Mouse (Mus musculus) liver, embryonic 15.5 days (tissue): ENCODE measurements around the gene Bcl2l10. TPM values are rescaled to one million over a fixed set of nuclear protein-coding genes. Genes with fewer than 3 reads are reported as not detected.
"Not testable (repeated sequence)": the region's sequence is repeated elsewhere in the genome, so short reads cannot be mapped to it uniquely, and the experiment has no call there.

ENCODE experiments used
- ATAC-seq: fragments of 200-750 bp; cut with Nextera tagmentation; 2 replicates; pipeline ENCODE4 v1.8.0; 2017; ENCODE audit warnings: moderate number of reproducible peaks, mild to moderate bottlenecking, moderate library complexity; ENCODE audit not compliant: insufficient read depth
- H3K27ac ChIP-seq: fragments of 300-500 bp; sonication (generic); replicated peaks from 2 replicates; pipeline ENCODE4 v1.5.1; 2015; ENCODE audit warnings: mild to moderate bottlenecking, inconsistent platforms
- H3K27me3 ChIP-seq: fragments of 300-500 bp; sonication (generic); 2 replicates; pipeline ENCODE4 v1.6.1; 2015; ENCODE audit warnings: mild to moderate bottlenecking, inconsistent platforms
- H3K36me3 ChIP-seq: fragments of 300-500 bp; sonication (generic); replicated peaks from 2 replicates; pipeline ENCODE4 v1.6.1; 2015; ENCODE audit warnings: moderate library complexity, mild to moderate bottlenecking, inconsistent platforms
- H3K4me1 ChIP-seq: fragments of 300-500 bp; sonication (generic); replicated peaks from 2 replicates; pipeline ENCODE4 v1.6.1; 2015; ENCODE audit warnings: inconsistent platforms
- H3K4me2 ChIP-seq: fragments of 300-500 bp; sonication (generic); 2 replicates; pipeline ENCODE4 v1.6.1; 2015; ENCODE audit warnings: moderate library complexity, mild to moderate bottlenecking, inconsistent platforms
- H3K4me3 ChIP-seq: fragments of 300-500 bp; sonication (generic); replicated peaks from 2 replicates; pipeline ENCODE4 v1.5.1; 2015; ENCODE audit warnings: mild to moderate bottlenecking, inconsistent platforms
- H3K9ac ChIP-seq: fragments of 300-500 bp; sonication (generic); 2 replicates; pipeline ENCODE4 v1.6.1; 2015; ENCODE audit warnings: moderate library complexity, mild to moderate bottlenecking, inconsistent platforms
- H3K9me3 ChIP-seq: fragments of 300-500 bp; sonication (generic); replicated peaks from 2 replicates; pipeline ENCODE4 v1.6.1; 2016; ENCODE audit warnings: inconsistent platforms
- WGBS: fragments of 180-500 bp; shearing (Covaris S2); methylation state at CpG from one replicate; pipeline ENCODE4 v1.1.7; 2015; ENCODE audit warnings: mixed read lengths; ENCODE audit not compliant: insufficient replicate concordance; 5-methylcytosine and 5-hydroxymethylcytosine counted together
- polyA plus RNA-seq: library from polyadenylated mRNA; unstranded; fragments of >200 nt; fragmentation: Nextera tagmentation; extraction: Ambion mirVana; gene quantifications from 2 replicates; pipeline ENCODE4 v1.2.1, GENCODE M21; 2015

The Bcl2l10 gene
- polyA plus RNA-seq, 1 experiment from 2014 or later, result not detected

DNA sequence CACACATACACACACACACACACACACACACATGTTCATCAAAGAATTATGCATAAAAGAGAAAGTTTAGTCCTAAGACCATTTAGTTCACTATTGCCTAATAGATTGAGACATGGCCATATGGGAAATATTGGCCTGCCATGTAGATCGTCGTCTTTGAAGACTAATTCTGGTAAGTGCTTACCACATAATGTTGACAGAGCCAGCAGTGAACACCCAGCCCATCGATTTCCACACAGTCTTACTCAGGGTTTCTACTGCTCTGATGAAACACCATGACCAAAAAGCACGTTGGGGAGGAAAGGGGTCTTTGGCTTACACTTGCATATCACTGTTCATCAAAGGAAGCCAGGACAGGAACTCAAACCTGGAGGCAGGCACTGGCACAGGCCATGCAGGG lies 5.1 kb upstream of the Bcl2l10 start:
- Histone ChIP-seq H3K9ac (no peak overlapping the region), H3K4me2 (no peak overlapping the region), H3K4me1 (no peaks in the 10 kb centered on the region), H3K4me3 (no peak overlapping the region), H3K27ac (no peak overlapping the region), H3K9me3 (no peaks in the 10 kb centered on the region), H3K36me3 (no peaks in the 10 kb centered on the region), H3K27me3 (no peaks in the 10 kb centered on the region)
- WGBS, result 52% methylated on average over 4 of the region's 4 CpGs
- ATAC-seq, result no peak

DNA sequence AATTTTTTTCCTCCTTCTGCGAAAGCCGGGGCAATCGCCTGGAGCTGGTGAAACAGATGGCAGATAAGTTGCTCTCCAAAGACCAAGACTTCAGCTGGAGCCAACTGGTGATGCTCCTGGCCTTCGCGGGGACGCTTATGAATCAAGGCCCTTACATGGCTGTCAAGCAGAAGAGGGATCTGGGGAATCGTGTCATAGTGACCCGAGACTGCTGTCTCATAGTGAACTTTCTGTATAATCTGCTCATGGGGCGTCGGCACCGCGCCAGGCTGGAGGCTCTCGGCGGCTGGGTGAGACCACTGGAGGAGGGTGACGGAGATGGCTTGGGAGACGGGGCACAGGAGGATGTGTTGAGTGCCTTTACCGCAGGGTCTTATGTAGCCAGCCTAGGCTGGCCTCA lies 508 bp downstream of the Bcl2l10 start:
- Histone ChIP-seq H3K27me3 (no peaks in the 10 kb centered on the region), H3K4me1 (no peaks in the 10 kb centered on the region), H3K27ac (no peak overlapping the region), H3K9ac (no peak overlapping the region), H3K4me2 (no peak overlapping the region), H3K36me3 (no peaks in the 10 kb centered on the region), H3K4me3 (no peak overlapping the region), H3K9me3 (no peaks in the 10 kb centered on the region)
- 77% methylated on average over 17 of the region's 17 CpGs for WGBS
- no peak for ATAC-seq

DNA sequence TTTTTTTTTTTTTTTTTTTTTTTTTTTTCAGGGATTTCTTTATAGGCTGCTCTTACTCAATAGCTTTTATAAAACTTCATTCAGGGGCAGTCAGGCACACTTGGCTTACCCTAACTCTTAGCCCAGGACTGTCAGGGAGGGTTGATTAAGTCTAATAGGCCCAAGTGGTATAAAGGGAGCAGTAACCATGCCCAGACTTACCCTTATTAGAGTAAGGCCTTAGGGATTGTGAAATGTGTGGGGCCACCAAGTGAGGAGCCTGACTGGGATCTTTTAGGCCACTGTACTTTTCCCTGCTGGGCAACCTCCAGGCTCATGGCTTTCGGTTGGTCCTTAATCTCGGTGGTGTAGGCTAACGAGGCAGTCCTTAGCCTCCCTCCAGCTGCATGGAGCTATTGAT lies 1.1 kb downstream of the Bcl2l10 start:
- Histone ChIP-seq H3K9ac (no peak overlapping the region), H3K27me3 (no peaks in the 10 kb centered on the region), H3K4me3 (no peak overlapping the region), H3K27ac (no peak overlapping the region), H3K36me3 (no peaks in the 10 kb centered on the region), H3K4me1 (no peaks in the 10 kb centered on the region), H3K4me2 (no peak overlapping the region), H3K9me3 (no peaks in the 10 kb centered on the region)
- WGBS, result 64% methylated on average over 3 of the region's 3 CpGs
- no peak for ATAC-seq

DNA sequence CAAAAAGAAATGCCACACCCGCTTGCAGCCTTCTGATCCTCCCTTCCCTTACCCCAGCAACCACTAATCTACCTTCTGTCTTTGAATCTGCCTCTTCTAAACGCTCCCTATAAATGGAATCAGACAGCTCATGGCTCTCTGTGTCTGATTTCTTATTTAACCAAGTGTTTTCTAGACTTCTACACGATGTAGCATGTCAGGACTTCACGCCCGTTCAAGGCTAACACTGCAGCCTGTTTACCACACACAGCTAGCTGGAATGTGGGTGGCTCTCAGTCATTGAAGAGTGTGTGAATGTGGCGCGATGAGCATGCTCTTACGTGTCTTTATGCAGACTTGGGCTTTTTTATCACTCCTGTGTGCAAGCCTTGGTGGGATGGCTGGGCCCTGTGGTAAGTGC lies 5.5 kb downstream of the Bcl2l10 start:
- no peaks in the 10 kb centered on the region for H3K27me3 ChIP-seq
- H3K9ac ChIP-seq, result no peak overlapping the region
- H3K36me3 ChIP-seq, result no peaks in the 10 kb centered on the region
- WGBS, result 66% methylated on average over 8 of the region's 8 CpGs
- no peaks in the 10 kb centered on the region for H3K9me3 ChIP-seq
- no peaks in the 10 kb centered on the region for H3K4me1 ChIP-seq
- ATAC-seq, result no peak
- no peak overlapping the region for H3K27ac ChIP-seq
- H3K4me3 ChIP-seq, result no peak overlapping the region
- H3K4me2 ChIP-seq, result no peak overlapping the region

DNA sequence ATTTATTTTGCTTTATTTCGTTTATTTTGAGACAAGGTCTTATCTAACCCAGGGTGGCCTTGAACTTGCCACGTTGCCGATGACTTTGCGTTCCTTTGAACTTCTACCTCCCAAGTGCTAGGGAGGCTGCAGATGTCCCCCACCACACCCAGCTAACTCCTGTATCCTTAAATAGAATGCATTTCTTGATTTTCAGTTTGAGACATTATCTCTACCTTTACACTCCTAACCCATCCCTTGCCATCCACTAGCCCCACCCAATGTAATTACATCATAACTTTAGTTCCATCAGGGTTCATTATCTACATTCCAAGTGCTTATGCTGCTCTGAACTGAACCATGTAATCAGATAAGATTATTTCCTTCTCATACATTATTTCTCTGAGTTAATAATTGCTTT lies 8.2 kb downstream of the Bcl2l10 start:
- Histone ChIP-seq H3K4me3 (no peak overlapping the region), H3K9ac (no peak overlapping the region), H3K27me3 (no peaks in the 10 kb centered on the region), H3K36me3 (no peaks in the 10 kb centered on the region), H3K27ac (no peak overlapping the region), H3K4me2 (no peak overlapping the region), H3K4me1 (no peaks in the 10 kb centered on the region), H3K9me3 (no peaks in the 10 kb centered on the region)
- peak; percentile 42 for ATAC-seq
- 25% methylated on average over 4 of the region's 4 CpGs for whole genome bisulfite sequencing

DNA sequence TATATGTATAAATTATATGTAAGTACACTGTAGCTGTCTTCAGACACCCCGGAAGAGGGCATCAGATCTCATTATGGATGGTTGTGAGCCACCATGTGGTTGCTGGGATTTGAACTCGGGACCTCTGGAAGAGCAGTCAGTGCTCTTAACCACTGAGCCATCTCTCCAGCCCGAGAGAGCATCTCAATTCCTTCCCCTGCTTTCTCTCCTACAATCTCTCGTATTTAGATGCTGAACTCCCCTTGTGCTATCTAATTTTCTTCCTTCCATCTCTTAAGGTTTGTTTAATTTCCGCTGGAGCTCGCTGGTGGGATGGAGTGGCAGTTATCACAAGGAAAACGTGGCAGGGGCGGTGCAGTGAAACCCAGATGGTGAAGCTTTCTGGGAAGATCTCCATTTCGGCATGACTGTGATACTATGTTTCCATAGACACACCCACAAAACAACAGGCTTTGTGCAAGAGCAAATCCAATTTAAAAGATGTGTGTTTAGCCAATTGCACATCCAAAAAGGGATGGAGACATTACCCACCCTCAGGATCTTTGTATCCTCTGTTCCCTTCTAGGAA lies 9.6 kb downstream of the Bcl2l10 start:
- H3K9me3 ChIP-seq, result no peaks in the 10 kb centered on the region
- no peak for ATAC-seq
- H3K27me3 ChIP-seq, result no peaks in the 10 kb centered on the region
- H3K4me2 ChIP-seq, result no peak overlapping the region
- no peaks in the 10 kb centered on the region for H3K36me3 ChIP-seq
- H3K9ac ChIP-seq, result no peak overlapping the region
- no peak overlapping the region for H3K4me3 ChIP-seq
- H3K4me1 ChIP-seq, result no peaks in the 10 kb centered on the region
- H3K27ac ChIP-seq, result no peak overlapping the region
- 52% methylated on average over 9 of the region's 9 CpGs for WGBS

DNA sequence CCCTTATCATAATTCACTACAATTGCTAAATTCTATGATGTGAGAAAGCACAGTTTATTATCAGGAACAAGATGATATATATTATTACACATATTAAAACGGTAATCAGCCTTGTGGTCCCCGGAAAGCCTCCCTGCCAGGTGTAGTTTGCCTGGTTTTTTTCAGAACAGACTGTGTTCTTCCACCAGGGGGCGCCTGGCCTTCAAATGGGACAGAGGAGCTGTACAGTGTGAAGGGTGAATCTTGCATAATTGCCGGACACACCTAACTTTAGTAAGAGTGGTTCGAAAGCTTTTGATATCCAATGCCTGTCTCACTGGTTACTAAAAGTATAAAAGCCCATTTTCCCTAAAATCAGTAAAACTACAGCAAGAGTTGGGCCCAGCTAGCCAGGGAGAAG lies 14.1 kb downstream of the Bcl2l10 start:
- no peak overlapping the region for H3K9ac ChIP-seq
- peak; percentile 44; the same call in 1 of the 2 replicates for ATAC-seq
- H3K27ac ChIP-seq, result no peak overlapping the region
- no peaks in the 10 kb centered on the region for H3K4me1 ChIP-seq
- WGBS, result 22% methylated on average over 5 of the region's 5 CpGs
- no peaks in the 10 kb centered on the region for H3K27me3 ChIP-seq
- no peak overlapping the region for H3K4me2 ChIP-seq
- H3K36me3 ChIP-seq, result no peaks in the 10 kb centered on the region
- no peaks in the 10 kb centered on the region for H3K9me3 ChIP-seq
- H3K4me3 ChIP-seq, result no peak overlapping the region

DNA sequence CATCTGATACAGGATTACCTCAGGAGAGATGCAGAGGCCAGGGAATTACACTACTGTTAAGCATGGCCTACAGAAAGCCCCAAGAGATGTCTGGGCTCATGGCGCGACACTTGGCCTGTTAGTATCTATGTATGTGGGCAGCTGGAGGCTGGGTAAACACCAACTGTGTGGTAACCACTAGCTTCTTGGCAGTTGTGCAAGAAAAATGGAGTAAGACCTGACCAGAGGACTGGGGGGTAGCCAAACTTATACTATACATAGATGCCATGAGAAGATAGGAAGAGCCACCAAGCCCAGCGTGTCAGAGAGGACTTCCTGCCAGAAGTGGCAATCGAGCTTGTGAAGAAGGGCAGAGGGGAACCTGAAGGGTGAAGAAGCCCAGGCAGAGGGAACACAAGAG lies 14.6 kb downstream of the Bcl2l10 start:
- peak; percentile 34; the same call in 1 of the 2 replicates for ATAC-seq

DNA sequence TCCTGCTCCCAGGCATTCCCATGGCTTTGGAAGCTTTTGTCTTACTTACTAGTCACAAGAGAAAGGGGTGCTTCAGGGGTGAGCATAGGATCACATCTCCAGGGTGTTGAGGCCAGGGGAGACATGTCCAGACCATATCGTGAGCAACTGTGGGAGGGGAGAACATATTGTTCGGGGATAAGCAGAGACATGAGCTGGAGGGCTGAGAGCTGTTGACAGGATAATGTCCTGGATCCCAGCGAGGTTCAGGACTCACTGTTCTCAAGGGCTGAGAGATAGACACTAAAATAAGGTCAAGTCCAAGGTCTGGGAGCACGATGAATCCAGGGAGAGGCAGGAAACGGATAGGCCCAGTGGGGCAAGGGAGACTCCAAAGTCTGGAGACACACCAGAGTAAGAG lies 15.4 kb downstream of the Bcl2l10 start:
- Histone ChIP-seq H3K9me3 (no peaks in the 10 kb centered on the region), H3K36me3 (no peaks in the 10 kb centered on the region), H3K27me3 (no peaks in the 10 kb centered on the region), H3K4me1 (no peaks in the 10 kb centered on the region), H3K9ac (no peak overlapping the region), H3K4me2 (no peak overlapping the region), H3K4me3 (no peak overlapping the region), H3K27ac (no peak overlapping the region)
- ATAC-seq, result no peak
- 64% methylated on average over 5 of the region's 5 CpGs for WGBS

More for the DNA sequence above, 14.6 kb downstream of the Bcl2l10 start:
- Histone ChIP-seq H3K9me3 (no peaks in the 10 kb centered on the region), H3K4me3 (no peak overlapping the region), H3K27ac (no peak overlapping the region), H3K4me1 (no peaks in the 10 kb centered on the region), H3K4me2 (no peak overlapping the region), H3K36me3 (no peaks in the 10 kb centered on the region), H3K27me3 (no peaks in the 10 kb centered on the region), H3K9ac (no peak overlapping the region)
- 53% methylated on average over 4 of the region's 4 CpGs for WGBS

DNA sequence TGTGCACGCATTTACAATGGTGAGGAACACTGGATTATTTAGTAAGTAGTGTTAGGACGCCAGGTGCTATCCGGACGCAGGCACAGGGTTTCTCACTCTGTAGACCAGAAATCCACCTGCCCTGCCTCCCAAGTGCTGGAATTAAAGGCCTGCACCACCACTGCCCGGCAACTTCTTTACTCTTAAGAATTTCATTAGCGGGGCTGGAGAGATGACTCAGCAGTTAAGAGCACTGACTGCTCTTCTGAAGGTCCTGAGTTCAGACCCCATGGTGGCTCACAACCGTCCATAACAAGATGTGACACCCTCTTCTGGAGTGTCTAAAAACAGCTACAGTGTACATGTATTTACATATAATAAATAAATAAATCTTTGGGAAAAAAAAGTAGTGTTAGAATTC lies 16.1 kb downstream of the Bcl2l10 start:
- H3K4me3 ChIP-seq, H3K9ac ChIP-seq, ATAC-seq, H3K4me2 ChIP-seq, H3K4me1 ChIP-seq, H3K27me3 ChIP-seq, H3K9me3 ChIP-seq, H3K27ac ChIP-seq, H3K36me3 ChIP-seq: not testable (repeated sequence)
- WGBS, result 52% methylated on average over 7 of the region's 7 CpGs

DNA sequence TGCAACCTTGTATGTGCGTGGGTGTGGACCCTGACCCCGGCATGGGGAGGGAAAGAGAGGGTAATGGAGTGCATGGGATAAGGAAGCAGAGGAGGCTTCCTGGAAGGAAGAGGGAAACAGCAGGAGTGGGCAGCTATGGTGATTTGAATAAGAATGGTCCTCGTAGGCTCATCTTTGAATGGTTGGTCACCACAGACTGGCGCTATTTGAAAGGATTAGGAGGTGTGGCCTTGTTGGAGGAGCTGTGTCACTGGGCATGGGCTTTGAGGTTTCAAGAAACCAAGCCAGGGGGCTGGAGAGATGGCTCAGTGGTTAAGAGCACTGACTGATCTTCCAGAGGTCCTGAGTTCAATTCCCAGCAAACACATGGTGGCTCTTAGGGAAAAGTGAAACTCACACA lies 17.6 kb downstream of the Bcl2l10 start:
- Histone ChIP-seq H3K27ac (no peak overlapping the region), H3K36me3 (no peaks in the 10 kb centered on the region), H3K27me3 (no peaks in the 10 kb centered on the region), H3K9me3 (no peaks in the 10 kb centered on the region), H3K9ac (no peak overlapping the region), H3K4me2 (no peak overlapping the region), H3K4me1 (no peaks in the 10 kb centered on the region), H3K4me3 (no peak overlapping the region)
- WGBS, result 64% methylated on average over 4 of the region's 4 CpGs
- ATAC-seq, result no peak

DNA sequence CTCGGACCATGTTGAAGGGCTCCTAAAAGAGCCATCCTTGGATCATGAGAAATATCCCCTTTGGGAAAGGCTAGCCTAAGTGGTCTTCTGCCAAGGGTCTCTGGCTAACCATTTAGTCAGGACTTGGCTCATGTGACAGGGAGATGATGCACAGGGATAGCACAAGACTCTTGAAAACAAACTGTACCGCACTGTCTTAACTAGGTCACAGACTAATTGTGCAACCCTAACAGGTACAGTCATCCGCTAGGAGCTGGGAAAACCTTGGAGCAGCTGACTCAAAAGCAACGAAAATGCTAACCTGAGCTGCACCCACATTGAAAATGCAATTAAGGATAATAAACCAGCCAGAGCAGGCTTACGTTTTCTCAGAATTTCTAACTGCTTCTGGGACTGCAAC lies 18.6 kb downstream of the Bcl2l10 start:
- Histone ChIP-seq H3K27me3 (no peaks in the 10 kb centered on the region), H3K9ac (no peak overlapping the region), H3K27ac (no peak overlapping the region), H3K4me1 (no peaks in the 10 kb centered on the region), H3K9me3 (no peaks in the 10 kb centered on the region), H3K4me2 (no peak overlapping the region), H3K36me3 (no peaks in the 10 kb centered on the region), H3K4me3 (no peak overlapping the region)
- 56% methylated on average over 5 of the region's 5 CpGs for WGBS
- ATAC-seq, result no peak
